Mouse (Mus musculus): ENCODE data around the gene Kat8. TPM values are rescaled to one million over a fixed set of nuclear protein-coding genes. Genes with fewer than 3 reads are reported as not detected.
A peak's percentile ranks its signal among the peaks of the same experiment; 100 is the strongest.

Gene Kat8
- polyA plus RNA-seq, 1 experiment from 2014 or later = 50.9 TPM

DNA sequence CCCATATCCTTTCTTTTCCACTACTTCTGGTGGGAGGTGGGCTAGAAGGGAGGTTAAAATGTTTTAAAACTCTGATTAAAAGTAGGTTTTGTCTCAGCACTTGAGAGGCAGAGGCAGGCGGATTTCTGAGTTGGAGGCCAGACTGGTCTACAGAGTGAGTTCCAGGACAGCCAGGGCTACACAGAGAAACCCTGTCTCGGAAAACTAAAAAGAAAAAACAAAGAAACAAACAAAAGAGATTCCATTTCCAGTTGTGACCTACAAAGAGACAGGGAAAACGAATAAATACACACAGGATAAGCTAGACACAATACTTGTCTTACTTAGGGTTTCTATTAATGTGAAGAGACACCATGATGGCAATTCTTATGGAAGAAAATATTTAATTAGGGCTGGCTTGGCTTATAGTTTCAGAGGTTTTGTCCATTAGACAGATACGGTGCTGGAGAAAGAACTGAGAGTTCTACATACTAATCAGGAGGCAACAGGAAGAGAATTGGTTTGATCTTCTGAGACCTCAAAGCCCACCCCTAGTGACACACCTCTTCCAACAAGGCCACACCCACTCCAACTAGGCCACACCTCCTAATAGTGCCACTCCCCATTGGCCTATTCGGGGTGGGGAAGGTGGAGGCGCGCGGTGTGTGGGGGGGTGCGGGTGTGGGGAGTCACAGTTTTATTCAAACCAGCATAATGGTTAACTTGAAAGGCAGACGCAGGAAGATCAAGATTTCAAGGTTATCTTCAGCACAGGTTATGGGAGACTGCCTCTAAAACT is 13.9 kb upstream of the Kat8 start:
- Histone ChIP-seq H3K27me3 (0 out of 2 replicates have a peak, but pooled peaks cover 2% of the 10 kb centered on the region), H3K36me3 (peaks cover 6% of the 10 kb centered on the region), H3K4me1 (replicated peaks) (peaks cover 9% of the 10 kb centered on the region), H3K9ac (replicated peaks) (no peak overlapping the region), H3K4me3 (replicated peaks) (no peak overlapping the region), H3K9me3 (no peaks in the 10 kb centered on the region), H3K27ac (no peak overlapping the region), H3K4me2 (no peak overlapping the region)
- ATAC-seq (ENCODE audit: insufficient number of reproducible peaks, insufficient read depth, low FRiP score, low TSS enrichment, low read depth) = no peak
- WGBS = 32% methylated on average over 10 of the region's 10 CpGs

DNA sequence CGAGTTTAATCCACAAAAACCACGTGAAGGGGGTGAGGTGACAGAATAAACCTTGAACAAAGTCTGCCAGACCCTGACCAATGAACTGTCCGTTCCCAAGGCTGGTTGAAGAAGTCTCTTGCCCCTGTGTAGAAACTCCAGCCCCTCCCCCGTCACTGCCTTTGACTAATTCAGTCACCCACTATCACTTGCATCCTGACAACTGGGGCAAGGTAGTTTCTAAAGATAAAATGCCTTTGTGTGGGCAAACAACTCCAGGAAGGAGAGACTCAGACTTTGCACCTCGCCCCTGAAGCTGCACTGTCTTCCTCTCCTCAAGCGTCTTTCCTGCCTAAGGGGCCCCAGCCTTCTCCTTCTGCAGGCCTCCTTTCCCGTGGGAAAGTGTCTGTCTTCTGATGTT is 12.3 kb upstream of the Kat8 start:
- Histone ChIP-seq H3K9ac (replicated peaks) (no peak overlapping the region), H3K4me2 (no peak overlapping the region), H3K4me3 (replicated peaks) (no peak overlapping the region), H3K27me3 (0 out of 2 replicates have a peak, but pooled peaks cover 2% of the 10 kb centered on the region), H3K27ac (no peak overlapping the region), H3K9me3 (no peaks in the 10 kb centered on the region), H3K4me1 (replicated peaks) (peaks cover 8% of the 10 kb centered on the region), H3K36me3 (0 out of 2 replicates have a peak, but pooled peaks cover under 1% of the 10 kb centered on the region)
- ATAC-seq (ENCODE audit: insufficient number of reproducible peaks, insufficient read depth, low FRiP score, low TSS enrichment, low read depth) = no peak
- 47% methylated on average over 7 of the region's 7 CpGs for WGBS

DNA sequence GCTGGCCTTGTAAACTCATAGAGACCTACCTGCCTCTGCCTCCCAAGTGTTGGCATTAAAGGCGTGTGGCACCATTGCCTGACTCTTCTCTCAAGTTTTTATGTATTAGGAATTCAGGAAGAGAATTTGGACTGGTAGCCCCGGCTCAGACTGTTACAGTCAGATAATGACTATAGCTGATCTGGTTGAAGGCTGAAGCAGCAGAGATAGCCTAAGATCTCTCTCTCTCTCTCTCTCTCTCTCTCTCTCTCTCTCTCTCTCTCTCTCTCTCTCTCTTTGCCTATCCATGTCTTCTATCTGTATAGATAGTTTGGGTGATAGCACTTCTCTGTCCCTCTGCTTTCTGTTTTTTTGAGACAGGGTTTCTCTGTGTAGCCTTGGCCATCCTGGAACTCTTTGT is 10.5 kb upstream of the Kat8 start:
- no peak overlapping the region for H3K9ac ChIP-seq (replicated peaks)

DNA sequence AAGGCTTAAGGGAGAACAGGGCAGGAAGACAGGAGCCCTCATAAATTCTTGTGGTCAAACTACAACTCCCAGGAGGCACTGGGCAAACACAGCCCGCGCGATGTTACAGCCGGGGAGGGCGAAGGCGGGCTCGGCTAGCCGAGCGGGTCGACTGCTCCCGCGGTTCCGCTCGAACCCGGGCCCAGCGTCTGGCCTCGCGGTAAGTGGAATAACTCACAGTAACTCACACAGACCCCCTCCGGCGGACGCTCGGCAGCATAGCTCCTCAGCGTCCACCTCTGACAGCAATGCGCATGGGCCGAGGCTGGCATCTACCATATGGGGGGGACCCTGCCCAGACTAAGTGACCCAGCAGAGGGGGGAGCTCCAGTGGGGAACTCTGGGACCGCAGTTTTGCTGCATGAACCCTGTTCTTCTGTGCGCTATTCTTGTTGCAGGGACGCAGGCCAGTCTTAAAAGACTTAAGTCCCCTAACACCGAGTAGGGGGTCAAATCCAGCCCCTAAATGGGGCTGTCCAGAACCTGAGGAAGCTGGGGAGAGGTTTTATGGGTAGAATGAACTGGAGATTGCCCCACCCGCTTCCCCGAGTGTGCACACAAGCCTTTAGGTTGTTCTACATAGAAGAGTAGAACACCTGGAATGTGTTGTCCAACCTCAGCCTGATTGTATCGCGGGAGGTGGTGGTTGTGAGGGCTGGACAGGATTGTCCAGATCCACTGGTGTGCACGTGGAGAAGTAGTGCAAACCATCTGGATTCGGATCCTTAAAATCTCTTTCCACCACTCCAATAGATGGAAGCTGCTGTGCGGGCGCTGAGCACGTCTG is 8.1 kb upstream of the Kat8 start, which contains the start of gene Bckdk:
Gene Bckdk (plus strand): TSS at position 112 of the 826 bp plus-strand sequence.
- Histone ChIP-seq H3K27me3 (0 out of 2 replicates have a peak, but pooled peaks cover 2% of the 10 kb centered on the region), H3K9me3 (no peaks in the 10 kb centered on the region), H3K27ac (peak within 1 kb of the TSS; percentile 80), H3K4me3 (replicated peaks) (peak within 1 kb of the TSS; percentile 55), H3K9ac (replicated peaks) (peak within 1 kb of the TSS; percentile 78), H3K4me1 (replicated peaks) (peaks cover 11% of the 10 kb centered on the region), H3K4me2 (peak within 1 kb of the TSS; percentile 83), H3K36me3 (peaks cover 42% of the 10 kb centered on the region)
- ATAC-seq (ENCODE audit: insufficient number of reproducible peaks, insufficient read depth, low FRiP score, low TSS enrichment, low read depth) = peak; percentile 87
- WGBS = 6% methylated on average over 38 of the region's 38 CpGs

More for the DNA sequence above, 10.5 kb upstream of the Kat8 start:
- Histone ChIP-seq H3K36me3 (peaks cover 18% of the 10 kb centered on the region), H3K4me3 (replicated peaks) (no peak overlapping the region), H3K27ac (no peak overlapping the region), H3K4me1 (replicated peaks) (peaks cover 11% of the 10 kb centered on the region), H3K4me2 (no peak overlapping the region), H3K27me3 (0 out of 2 replicates have a peak, but pooled peaks cover 2% of the 10 kb centered on the region), H3K9me3 (no peaks in the 10 kb centered on the region)
- 82% methylated on average over 2 of the region's 2 CpGs for WGBS
- ATAC-seq (ENCODE audit: insufficient number of reproducible peaks, insufficient read depth, low FRiP score, low TSS enrichment, low read depth) = no peak

DNA sequence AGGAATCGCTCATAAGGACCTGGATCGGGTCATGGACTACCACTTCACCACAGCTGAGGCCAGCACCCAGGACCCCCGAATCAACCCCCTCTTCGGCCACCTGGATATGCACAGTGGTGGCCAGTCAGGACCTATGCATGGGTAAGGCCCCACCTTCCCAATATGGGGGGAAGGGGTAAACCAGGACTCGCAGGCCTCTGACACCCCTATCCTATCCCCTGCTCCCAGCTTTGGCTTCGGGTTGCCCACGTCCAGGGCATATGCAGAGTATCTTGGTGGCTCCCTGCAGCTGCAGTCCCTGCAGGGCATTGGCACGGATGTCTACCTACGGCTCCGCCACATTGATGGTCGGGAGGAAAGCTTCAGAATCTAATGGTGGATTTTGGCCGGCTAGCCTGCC is 4.4 kb upstream of the Kat8 start:
- peaks cover 11% of the 10 kb centered on the region for H3K4me1 ChIP-seq (replicated peaks)
- H3K9me3 ChIP-seq = no peaks in the 10 kb centered on the region
- peaks cover 52% of the 10 kb centered on the region for H3K36me3 ChIP-seq
- 93% methylated on average over 12 of the region's 12 CpGs for WGBS
- H3K4me3 ChIP-seq (replicated peaks) = no peak overlapping the region
- H3K27ac ChIP-seq = no peak overlapping the region
- H3K9ac ChIP-seq (replicated peaks) = no peak overlapping the region
- H3K27me3 ChIP-seq = no peaks in the 10 kb centered on the region
- no peak overlapping the region for H3K4me2 ChIP-seq
- ATAC-seq (ENCODE audit: insufficient number of reproducible peaks, insufficient read depth, low FRiP score, low TSS enrichment, low read depth) = no peak

DNA sequence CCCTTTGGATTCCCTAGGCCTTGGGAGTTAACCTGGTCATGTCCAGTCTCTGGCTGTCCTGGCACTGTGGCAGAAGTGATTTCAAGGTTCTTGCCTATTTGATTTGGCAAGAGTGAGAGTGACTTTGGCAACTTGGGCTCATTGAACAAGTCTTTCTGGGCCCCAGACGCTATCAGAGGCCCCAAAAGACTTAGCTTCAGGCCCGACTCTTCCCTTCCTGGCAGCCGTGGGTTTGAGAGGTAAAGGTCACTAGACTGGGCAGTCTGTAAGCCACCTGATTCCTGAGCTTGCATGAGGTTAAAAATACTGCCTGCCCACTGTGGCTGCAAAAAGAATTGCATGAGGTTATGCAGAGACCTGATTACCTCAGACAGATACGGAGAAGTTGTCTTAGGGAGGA is 3.7 kb upstream of the Kat8 start:
- 93% methylated on average over 4 of the region's 4 CpGs for whole genome bisulfite sequencing
- no peak for ATAC-seq (ENCODE audit: insufficient number of reproducible peaks, insufficient read depth, low FRiP score, low TSS enrichment, low read depth)
- Histone ChIP-seq H3K4me1 (replicated peaks) (peaks cover 15% of the 10 kb centered on the region), H3K36me3 (peaks cover 52% of the 10 kb centered on the region), H3K9me3 (no peaks in the 10 kb centered on the region), H3K27me3 (no peaks in the 10 kb centered on the region), H3K4me3 (replicated peaks) (no peak overlapping the region), H3K9ac (replicated peaks) (no peak overlapping the region), H3K27ac (no peak overlapping the region), H3K4me2 (no peak overlapping the region)

DNA sequence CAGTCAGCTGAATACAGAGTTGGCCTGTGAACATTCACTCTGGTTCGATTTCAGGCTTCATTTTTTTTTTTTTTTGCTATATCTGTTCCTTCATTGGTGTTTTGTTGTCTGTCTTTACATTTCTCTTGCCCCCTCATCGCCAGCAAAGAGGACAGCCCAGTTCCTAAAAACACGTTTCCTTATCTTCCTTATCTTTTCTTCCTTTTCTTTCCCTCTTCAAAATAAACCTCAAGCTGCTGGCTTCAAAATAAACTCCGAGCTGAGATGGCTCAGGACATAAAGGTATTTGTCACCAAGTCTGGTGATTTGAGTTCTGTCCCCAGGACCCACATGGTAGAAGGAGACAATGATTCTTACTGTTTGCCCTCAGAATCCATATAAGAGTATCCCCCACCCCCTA is 622 bp downstream of the Kat8 start:
- ATAC-seq (ENCODE audit: insufficient number of reproducible peaks, insufficient read depth, low FRiP score, low TSS enrichment, low read depth) = no peak
- WGBS = 32% methylated on average over 4 of the region's 4 CpGs
- peaks cover 49% of the 10 kb centered on the region for H3K36me3 ChIP-seq
- H3K27me3 ChIP-seq = no peaks in the 10 kb centered on the region
- peak overlapping the region; percentile 76 for H3K9ac ChIP-seq (replicated peaks)
- H3K4me3 ChIP-seq (replicated peaks) = peak overlapping the region; percentile 94
- peak overlapping the region; percentile 68 for H3K4me2 ChIP-seq
- H3K27ac ChIP-seq = peak overlapping the region; percentile 93
- peaks cover 4% of the 10 kb centered on the region; the same call in 1 of the 2 replicates for H3K4me1 ChIP-seq (replicated peaks)
- no peaks in the 10 kb centered on the region for H3K9me3 ChIP-seq

DNA sequence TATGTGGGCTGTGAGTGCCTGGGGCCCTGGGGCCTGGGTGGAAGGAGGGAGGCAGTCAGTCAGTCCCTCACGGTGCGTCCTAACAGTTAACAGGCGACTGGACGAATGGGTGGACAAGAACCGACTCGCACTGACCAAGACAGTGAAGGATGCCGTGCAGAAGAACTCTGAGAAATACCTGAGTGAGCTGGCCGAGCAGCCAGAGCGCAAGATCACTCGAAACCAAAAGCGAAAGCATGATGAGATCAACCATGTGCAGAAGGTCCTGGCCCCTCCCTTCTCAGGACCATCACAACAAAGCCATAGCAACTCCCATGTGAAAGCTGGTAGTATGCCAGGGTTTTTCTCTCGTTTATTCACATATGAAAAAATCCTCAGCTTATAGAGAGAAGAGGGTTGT is 3.0 kb downstream of the Kat8 start:
- 88% methylated on average over 12 of the region's 12 CpGs for WGBS
- Histone ChIP-seq H3K27ac (no peak overlapping the region), H3K36me3 (peaks cover 45% of the 10 kb centered on the region), H3K9ac (replicated peaks) (no peak overlapping the region), H3K4me3 (replicated peaks) (no peak overlapping the region), H3K4me1 (replicated peaks) (peaks cover 4% of the 10 kb centered on the region; the same call in 1 of the 2 replicates), H3K4me2 (no peak overlapping the region), H3K27me3 (no peaks in the 10 kb centered on the region), H3K9me3 (no peaks in the 10 kb centered on the region)
- ATAC-seq (ENCODE audit: insufficient number of reproducible peaks, insufficient read depth, low FRiP score, low TSS enrichment, low read depth) = no peak

DNA sequence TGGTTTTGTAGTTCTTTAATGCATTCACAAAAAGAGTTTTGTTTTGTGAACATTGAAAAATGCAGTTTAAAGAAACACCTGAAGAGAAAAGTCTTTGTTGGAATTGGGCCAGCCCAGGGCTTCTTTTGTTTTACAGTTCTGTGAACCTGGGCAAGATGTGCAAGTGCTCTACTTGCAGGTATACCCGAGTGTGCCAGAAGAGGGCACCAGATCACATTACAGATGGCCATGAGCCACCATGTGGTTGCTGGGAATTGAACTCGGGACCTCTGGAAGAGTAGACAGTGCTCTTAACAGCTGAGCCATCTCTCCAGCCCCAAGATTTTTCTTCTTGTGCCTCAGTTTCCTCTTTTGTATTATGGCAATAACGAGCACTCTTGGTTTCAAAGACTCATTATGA is 5.9 kb downstream of the Kat8 start:
- Histone ChIP-seq H3K27me3 (no peaks in the 10 kb centered on the region), H3K27ac (no peak overlapping the region), H3K36me3 (peaks cover 73% of the 10 kb centered on the region), H3K9ac (replicated peaks) (no peak overlapping the region), H3K9me3 (no peaks in the 10 kb centered on the region), H3K4me2 (no peak overlapping the region), H3K4me3 (replicated peaks) (no peak overlapping the region), H3K4me1 (replicated peaks) (peaks cover 1% of the 10 kb centered on the region; the same call in 1 of the 2 replicates)
- 53% methylated on average over 3 of the region's 3 CpGs for WGBS
- ATAC-seq (ENCODE audit: insufficient number of reproducible peaks, insufficient read depth, low FRiP score, low TSS enrichment, low read depth) = no peak

DNA sequence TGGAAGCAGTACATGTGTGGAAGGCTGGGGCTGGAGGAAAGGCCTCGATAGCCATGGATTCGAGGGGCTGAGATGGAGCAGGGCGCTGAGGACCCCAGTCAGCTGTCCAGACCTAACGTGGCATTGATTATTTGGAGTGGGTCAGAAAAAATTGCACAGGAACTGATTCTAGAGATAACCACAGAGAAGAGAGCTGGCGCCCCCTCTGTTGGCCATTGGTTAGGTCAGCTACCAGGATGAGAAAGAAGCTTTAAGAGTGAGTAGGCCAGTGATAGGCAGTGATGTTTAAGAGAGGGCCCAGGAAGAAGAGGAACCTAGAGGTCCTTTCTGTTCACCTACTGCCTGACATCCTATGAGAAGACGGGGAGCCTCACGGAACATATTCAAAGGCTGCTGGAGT is 7.0 kb downstream of the Kat8 start:
- Histone ChIP-seq H3K36me3 (peaks cover 84% of the 10 kb centered on the region), H3K4me3 (replicated peaks) (no peak overlapping the region), H3K27ac (no peak overlapping the region), H3K4me2 (no peak overlapping the region), H3K27me3 (no peaks in the 10 kb centered on the region), H3K4me1 (replicated peaks) (no peaks in the 10 kb centered on the region), H3K9me3 (no peaks in the 10 kb centered on the region), H3K9ac (replicated peaks) (no peak overlapping the region)
- 79% methylated on average over 7 of the region's 7 CpGs for WGBS
- ATAC-seq (ENCODE audit: insufficient number of reproducible peaks, insufficient read depth, low FRiP score, low TSS enrichment, low read depth) = no peak

DNA sequence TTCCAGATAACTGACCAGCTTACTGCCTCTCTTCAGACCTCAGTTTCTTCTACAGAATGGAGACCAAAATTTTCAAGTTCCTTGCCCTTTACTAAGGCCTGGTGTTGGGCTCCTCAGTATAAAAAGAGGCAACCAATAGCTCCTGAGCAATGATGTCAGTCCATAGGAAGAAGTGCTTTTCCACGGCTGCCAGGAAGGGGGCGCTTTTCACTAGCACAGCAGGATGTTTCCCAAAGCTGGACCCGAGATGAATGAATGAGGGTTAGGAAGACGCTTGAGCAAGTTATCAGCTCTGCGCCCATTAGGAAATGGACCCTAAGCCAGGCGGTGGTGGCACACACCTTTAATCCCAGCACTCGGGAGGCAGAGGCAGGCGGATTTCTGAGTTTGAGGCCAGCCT is 9.2 kb downstream of the Kat8 start:
- WGBS = 68% methylated on average over 8 of the region's 8 CpGs
- no peaks in the 10 kb centered on the region for H3K9me3 ChIP-seq
- H3K27me3 ChIP-seq = no peaks in the 10 kb centered on the region
- no peak for ATAC-seq (ENCODE audit: insufficient number of reproducible peaks, insufficient read depth, low FRiP score, low TSS enrichment, low read depth)
- H3K9ac ChIP-seq (replicated peaks) = no peak overlapping the region
- H3K27ac ChIP-seq = no peak overlapping the region
- peaks cover 90% of the 10 kb centered on the region for H3K36me3 ChIP-seq
- no peak overlapping the region for H3K4me2 ChIP-seq
- no peak overlapping the region for H3K4me3 ChIP-seq (replicated peaks)
- no peaks in the 10 kb centered on the region for H3K4me1 ChIP-seq (replicated peaks)
